Mouse (Mus musculus) midbrain, embryonic 14.5 days (tissue): ENCODE data around the gene Ear6. TPM values are rescaled to one million over a fixed set of nuclear protein-coding genes. Genes with fewer than 3 reads are reported as not detected.

Experiments
- ATAC-seq: fragments of 200-750 bp; cut with Nextera tagmentation; 2 replicates; pipeline ENCODE4 v1.8.0; 2017; ENCODE audit warnings: moderate number of reproducible peaks, moderate library complexity; ENCODE audit not compliant: low FRiP score, low TSS enrichment
- DNase-seq: peaks from one replicate; pipeline ENCODE4 v3.0.0-alpha.2; 2015
- H3K27ac ChIP-seq: fragments of 300-500 bp; sonication (generic); replicated peaks from 2 replicates; pipeline ENCODE4 v1.5.1; 2014; ENCODE audit warnings: mild to moderate bottlenecking, low read depth, low read length, moderate library complexity
- H3K27me3 ChIP-seq: fragments of 300-500 bp; sonication (generic); 2 replicates; pipeline ENCODE4 v1.6.1; 2014; ENCODE audit warnings: low read length, control low read depth, mixed read lengths; ENCODE audit not compliant: control insufficient read depth, insufficient read depth
- H3K36me3 ChIP-seq: fragments of 300-500 bp; sonication (generic); 2 replicates; pipeline ENCODE4 v1.6.1; 2014; ENCODE audit warnings: low read length, control low read depth; ENCODE audit not compliant: control insufficient read depth, insufficient read depth
- H3K4me1 ChIP-seq: fragments of 300-500 bp; sonication (generic); 2 replicates; pipeline ENCODE4 v1.6.1; 2014; ENCODE audit warnings: mild to moderate bottlenecking, antibody characterized with exemption, low read length, control low read depth; ENCODE audit not compliant: control insufficient read depth, insufficient read depth
- H3K4me2 ChIP-seq: fragments of 300-500 bp; sonication (generic); 2 replicates; pipeline ENCODE4 v1.6.1; 2014; ENCODE audit warnings: mild to moderate bottlenecking, low read length, moderate library complexity
- H3K4me3 ChIP-seq: fragments of 300-500 bp; sonication (generic); replicated peaks from 2 replicates; pipeline ENCODE4 v1.5.1; 2014; ENCODE audit warnings: low read depth, low read length
- H3K9ac ChIP-seq: fragments of 300-500 bp; sonication (generic); replicated peaks from 2 replicates; pipeline ENCODE4 v1.6.1; 2014; ENCODE audit warnings: mild to moderate bottlenecking, low read length, moderate library complexity
- H3K9me3 ChIP-seq: fragments of 300-500 bp; sonication (generic); 2 replicates; pipeline ENCODE4 v1.6.1; 2016; ENCODE audit warnings: low read length, control low read depth, mixed read lengths; ENCODE audit not compliant: control insufficient read depth
- WGBS: fragments of 180-500 bp; shearing (Covaris S2); extraction: QIAGEN DNeasy Blood & Tissue Kit; methylation state at CpG from one replicate; pipeline ENCODE4 v1.1.7; 2014; 5-methylcytosine and 5-hydroxymethylcytosine counted together
- polyA plus RNA-seq: library from polyadenylated mRNA; unstranded; fragments of >200 nt; fragmentation: Nextera tagmentation; extraction: Ambion mirVana; gene quantifications from 2 replicates; pipeline ENCODE4 v1.2.1, GENCODE M21; 2014

Ear6 gene
- polyA plus RNA-seq, 1 experiment from 2014 or later: not detected

- Histone ChIP-seq H3K4me3 (peak overlapping the region; percentile 77), H3K9ac (peak overlapping the region; percentile 76; the same call in 1 of the 2 replicates), H3K36me3 (peaks cover 43% of the 10 kb centered on the region), H3K9me3 (no peaks in the 10 kb centered on the region), H3K4me2 (peak overlapping the region; percentile 83), H3K27me3 (no peaks in the 10 kb centered on the region), H3K27ac (no peak overlapping the region), H3K4me1 (peaks cover 12% of the 10 kb centered on the region)
- ATAC-seq: no peak
- no peak for DNase-seq
- WGBS: 42% methylated on average over 6 of the region's 6 CpGs
These were observed 32.6 kb downstream of the Ear6 start for GRCm38 (mm10) chr14:51886051-51886450.

DNA sequence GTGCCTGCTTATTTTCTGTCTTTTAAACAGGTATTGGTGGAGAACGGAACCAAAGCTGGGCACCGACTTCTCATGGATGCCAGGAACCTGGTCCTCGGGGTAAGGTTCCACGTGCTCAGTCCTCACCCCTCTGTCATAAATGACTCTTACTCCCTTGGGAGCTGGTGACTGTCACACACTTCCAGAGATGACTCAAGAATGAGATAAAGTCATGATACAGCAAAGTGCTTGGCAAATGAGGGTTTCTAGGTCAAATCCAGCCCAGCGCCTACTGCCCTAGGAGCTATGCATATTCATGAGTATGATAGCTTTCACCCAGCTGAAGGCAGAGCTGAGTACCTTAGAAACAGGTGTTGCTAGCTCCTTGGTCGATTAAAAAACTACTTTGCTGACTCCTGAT, 36.3 kb downstream of the Ear6 start:
- no peak for ATAC-seq
- no peaks in the 10 kb centered on the region for H3K9me3 ChIP-seq
- no peaks in the 10 kb centered on the region for H3K27me3 ChIP-seq
- H3K4me1 ChIP-seq: peaks cover 12% of the 10 kb centered on the region
- no peak overlapping the region for H3K4me3 ChIP-seq
- peaks cover 64% of the 10 kb centered on the region for H3K36me3 ChIP-seq
- DNase-seq: no peak
- no peak overlapping the region for H3K4me2 ChIP-seq
- H3K9ac ChIP-seq: no peak overlapping the region
- WGBS: 89% methylated on average over 6 of the region's 6 CpGs
- H3K27ac ChIP-seq: no peak overlapping the region

GRCm38 (mm10) chr14:51892191-51892939, 38.9 kb downstream of the Ear6 start, which contains the start of gene Slc39a2:
Gene Slc39a2, plus strand, starts transcription at chr14:51892889.
- DNase-seq (no peak), ATAC-seq (no peak)
- no peak within 1 kb of the TSS for H3K4me3 ChIP-seq
- H3K9ac ChIP-seq: no peak within 1 kb of the TSS
- H3K4me1 ChIP-seq: no peaks in the 10 kb centered on the region
- WGBS: 97% methylated on average over 9 of the region's 9 CpGs
- no peaks in the 10 kb centered on the region for H3K9me3 ChIP-seq
- no peak within 1 kb of the TSS for H3K27ac ChIP-seq
- H3K27me3 ChIP-seq: no peaks in the 10 kb centered on the region
- no peak within 1 kb of the TSS for H3K4me2 ChIP-seq
- peaks cover 64% of the 10 kb centered on the region for H3K36me3 ChIP-seq

DNA sequence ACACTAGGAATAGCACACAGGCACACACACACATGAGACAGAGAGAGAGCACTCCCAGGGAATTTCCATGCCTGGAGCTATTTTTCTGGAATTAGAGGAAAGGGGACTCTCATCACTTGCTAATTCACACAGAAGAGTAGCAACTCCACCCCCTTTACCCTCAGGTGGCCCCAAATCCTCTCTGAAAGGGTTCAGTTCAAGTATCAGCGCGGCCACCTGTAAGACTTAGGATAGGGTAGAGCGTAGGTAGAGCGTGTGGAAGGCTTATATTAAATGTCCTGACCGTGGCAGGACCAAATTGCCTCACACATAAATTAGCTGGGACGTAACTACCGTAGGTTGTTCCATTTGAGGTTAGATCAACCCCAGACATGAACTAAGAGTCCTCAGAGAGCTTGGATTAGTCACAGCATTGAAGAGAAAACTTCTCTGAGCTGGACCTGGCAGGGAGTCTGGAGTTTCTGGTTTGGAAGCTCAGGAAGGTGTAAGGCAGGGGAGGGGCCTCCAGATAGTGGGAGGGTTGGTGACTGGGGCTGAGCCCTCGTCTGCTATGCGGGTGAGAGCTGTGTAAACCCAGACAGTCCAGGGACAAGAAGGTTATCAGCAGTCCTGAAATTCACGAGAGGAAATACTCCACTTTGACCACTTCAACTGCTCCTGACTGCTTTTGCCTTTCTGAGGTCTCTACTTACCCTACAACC, 39.7 kb downstream of the Ear6 start:
- H3K4me1 ChIP-seq: no peaks in the 10 kb centered on the region
- DNase-seq: no peak
- no peak overlapping the region for H3K4me2 ChIP-seq
- peaks cover 55% of the 10 kb centered on the region for H3K36me3 ChIP-seq
- H3K9me3 ChIP-seq: no peaks in the 10 kb centered on the region
- H3K4me3 ChIP-seq: no peak overlapping the region
- H3K9ac ChIP-seq: no peak overlapping the region
- no peak overlapping the region for H3K27ac ChIP-seq
- no peaks in the 10 kb centered on the region for H3K27me3 ChIP-seq
- ATAC-seq: no peak
- 29% methylated on average over 10 of the region's 10 CpGs for WGBS

GRCm38 (mm10) chr14:51893809-51894208, 40.3 kb downstream of the Ear6 start:
- Histone ChIP-seq H3K27ac (no peak overlapping the region), H3K36me3 (peaks cover 50% of the 10 kb centered on the region), H3K4me3 (no peak overlapping the region), H3K27me3 (no peaks in the 10 kb centered on the region), H3K9me3 (no peaks in the 10 kb centered on the region), H3K4me1 (no peaks in the 10 kb centered on the region), H3K9ac (no peak overlapping the region), H3K4me2 (no peak overlapping the region)
- DNase-seq: no peak
- no peak for ATAC-seq
- WGBS: 61% methylated on average over 3 of the region's 3 CpGs

DNA sequence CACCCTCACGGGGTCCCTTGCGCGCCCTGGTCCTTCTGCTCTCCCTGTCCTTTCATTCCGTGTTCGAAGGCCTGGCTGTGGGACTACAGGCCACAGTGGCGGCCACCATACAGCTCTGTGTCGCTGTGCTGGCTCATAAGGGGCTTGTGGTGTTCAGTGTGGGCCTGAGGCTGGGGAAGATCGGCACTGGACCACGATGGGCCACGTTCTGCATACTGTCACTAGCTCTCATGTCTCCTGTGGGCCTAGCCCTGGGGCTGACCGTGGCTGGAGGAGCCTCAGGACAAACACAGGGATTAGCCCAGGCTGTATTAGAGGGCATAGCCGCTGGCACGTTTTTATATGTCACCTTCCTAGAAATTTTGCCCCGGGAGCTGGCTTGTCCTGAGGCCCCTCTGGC, 41.6 kb downstream of the Ear6 start:
- no peaks in the 10 kb centered on the region for H3K4me1 ChIP-seq
- no peak overlapping the region for H3K4me3 ChIP-seq
- peaks cover 37% of the 10 kb centered on the region for H3K36me3 ChIP-seq
- ATAC-seq (no peak), DNase-seq (no peak)
- no peak overlapping the region for H3K9ac ChIP-seq
- no peak overlapping the region for H3K27ac ChIP-seq
- WGBS: 84% methylated on average over 14 of the region's 14 CpGs
- no peak overlapping the region for H3K4me2 ChIP-seq
- no peaks in the 10 kb centered on the region for H3K9me3 ChIP-seq
- H3K27me3 ChIP-seq: no peaks in the 10 kb centered on the region

- no peak for DNase-seq
- Histone ChIP-seq H3K9me3 (no peaks in the 10 kb centered on the region), H3K36me3 (peaks cover 30% of the 10 kb centered on the region), H3K4me3 (no peak overlapping the region), H3K27ac (no peak overlapping the region), H3K27me3 (no peaks in the 10 kb centered on the region), H3K4me1 (no peaks in the 10 kb centered on the region), H3K9ac (no peak overlapping the region), H3K4me2 (no peak overlapping the region)
- 89% methylated on average over 6 of the region's 6 CpGs for WGBS
- ATAC-seq: no peak
These were observed 42.5 kb downstream of the Ear6 start for GRCm38 (mm10) chr14:51896019-51896418.

DNA sequence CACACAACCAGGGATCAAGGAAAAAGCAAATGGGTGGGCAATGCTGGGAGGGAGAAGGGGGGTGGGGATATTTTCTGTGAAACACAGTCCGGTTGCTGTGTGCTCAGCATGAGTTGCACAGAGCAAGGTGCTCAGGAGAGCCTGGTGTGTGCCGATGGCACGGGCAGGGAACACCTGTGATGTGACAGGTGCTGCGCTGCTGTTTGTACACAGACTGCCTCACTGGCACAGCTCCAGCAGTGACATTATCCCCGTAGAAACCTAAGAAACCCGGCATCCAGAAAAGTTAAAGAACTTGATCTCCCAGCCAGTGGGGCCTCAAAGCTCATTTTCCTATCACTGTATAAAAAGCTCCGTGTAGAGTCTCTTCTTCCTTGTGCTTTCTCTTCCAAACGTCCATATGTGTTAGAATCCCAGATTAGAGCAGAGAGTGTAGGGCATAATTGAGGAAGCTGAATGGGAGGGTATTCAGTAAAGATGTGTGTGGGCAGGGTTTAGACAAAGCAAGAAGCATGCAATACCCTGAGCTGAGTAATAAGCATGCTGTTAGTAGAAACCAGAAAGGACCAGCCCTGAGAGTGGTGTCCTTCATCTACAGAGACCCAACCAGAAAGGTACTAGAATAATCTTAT, 43.2 kb downstream of the Ear6 start:
- DNase-seq (no peak), ATAC-seq (no peak)
- no peak overlapping the region for H3K9ac ChIP-seq
- 81% methylated on average over 8 of the region's 8 CpGs for WGBS
- H3K36me3 ChIP-seq: peaks cover 24% of the 10 kb centered on the region
- H3K4me3 ChIP-seq: no peak overlapping the region
- no peak overlapping the region for H3K27ac ChIP-seq
- no peaks in the 10 kb centered on the region for H3K9me3 ChIP-seq
- H3K4me2 ChIP-seq: no peak overlapping the region
- H3K4me1 ChIP-seq: no peaks in the 10 kb centered on the region
- H3K27me3 ChIP-seq: no peaks in the 10 kb centered on the region
